Comparison of ENCODE assay signal across 20 mouse cellular contexts in the genomic region with DNA sequence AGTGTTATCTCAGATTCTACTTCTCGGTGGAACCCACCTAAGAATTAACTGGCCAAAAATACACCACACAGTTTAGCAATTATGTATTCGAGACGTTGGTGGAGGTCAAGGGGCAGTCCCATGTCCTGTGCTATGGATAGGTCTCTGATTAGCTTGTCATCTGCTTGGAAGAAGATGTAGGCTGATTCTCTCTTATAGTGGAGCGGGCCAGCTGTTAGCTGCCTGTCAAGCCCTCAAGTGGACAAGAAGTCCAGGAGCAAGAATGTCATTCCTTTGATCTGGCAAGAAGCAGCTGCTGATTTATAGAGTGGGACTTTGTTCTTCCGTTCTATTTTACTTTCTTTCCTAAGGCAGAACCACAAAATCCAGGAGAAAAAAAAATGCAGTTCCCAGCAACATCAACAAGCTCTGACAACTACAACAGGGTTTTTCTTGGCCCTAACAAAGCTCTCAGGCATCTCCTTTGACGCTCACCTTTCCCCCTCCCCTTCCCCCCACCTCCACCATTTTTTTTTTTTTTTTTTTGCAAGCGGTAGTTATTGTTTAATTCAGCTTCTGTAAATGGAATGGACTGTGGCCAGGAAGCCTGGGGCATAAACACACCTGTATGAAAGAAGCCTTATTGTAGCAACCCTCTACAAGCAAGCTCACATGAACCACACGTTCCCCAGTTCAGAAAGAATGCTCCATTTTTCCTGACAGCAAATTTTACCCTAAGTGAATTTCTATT.
DNase-seq lines count a peak whose midpoint lies in the region; ATAC-seq and TF ChIP-seq lines count a peak whose summit lies in the region.
"Had no signal": no experiment of that assay in that cellular context is flagged by ENCODE, and none has a peak within 500 bp of the region (broad histone marks: within the 10 kb centered on the region; RNA-seq: fewer than 3 reads in every experiment).

No protein-coding gene starts in this region.

- TF ChIP-seq POLR2A in small intestine, adult 2 months (IDR thresholded peaks at IDR 0.05; ENCODE audit: low read depth, low read length): no peak

- peaks cover 55% of the 10 kb centered on the region for H3K4me1 ChIP-seq in heart, embryonic 12.5 days (replicated peaks)
- 0 out of 2 replicates have a peak, but pooled peaks cover 9% of the 10 kb centered on the region for H3K4me1 ChIP-seq in kidney, postnatal 0 days (replicated peaks; ENCODE audit: insufficient read depth, low read length)
- 0 out of 2 replicates have a peak, but pooled peaks cover 4% of the 10 kb centered on the region for H3K4me1 ChIP-seq in midbrain, embryonic 15.5 days
- 0 out of 2 replicates have a peak, but pooled peaks cover 2% of the 10 kb centered on the region for H3K4me1 ChIP-seq in midbrain, embryonic 13.5 days (replicated peaks)
- H3K4me1 ChIP-seq in small intestine, adult 2 months (ENCODE audit: control insufficient read depth, insufficient read depth, insufficient read length, low read length): peaks cover 2% of the 10 kb centered on the region; the same call in 1 of the 2 replicates
- H3K4me1 ChIP-seq: hindbrain, embryonic 15.5 days had no signal

- H3K9me3 ChIP-seq in heart, embryonic 12.5 days (replicated peaks): no peaks in the 10 kb centered on the region
- no peaks in the 10 kb centered on the region for H3K9me3 ChIP-seq in kidney, postnatal 0 days (replicated peaks; ENCODE audit: low read length)
- H3K9me3 ChIP-seq in midbrain, embryonic 15.5 days: no peaks in the 10 kb centered on the region
- H3K9me3 ChIP-seq in midbrain, embryonic 13.5 days: no peaks in the 10 kb centered on the region
- H3K9me3 ChIP-seq: forebrain, embryonic 10.5 days; hindbrain, embryonic 15.5 days had no signal

- no peak for DNase-seq in heart, postnatal 36 days
- peak; percentile 75 for DNase-seq in kidney, postnatal 0 days (ENCODE audit: low spot score)
- no peak for DNase-seq in kidney, postnatal 10 days
- DNase-seq in right cerebral cortex, adult 2 months (ENCODE audit: low spot score in 2 of 2): no peak
- DNase-seq: adrenal gland, postnatal 14 days; cerebellum, adult 11-12 months; cerebellum, postnatal 25 days; gastrocnemius, postnatal 10 days; kidney, adult 9 months; lung, adult 2 months; right cerebral cortex, postnatal 4 days; thymus, postnatal 25 days had no signal

- H3K4me3 ChIP-seq in heart, embryonic 12.5 days: no peak overlapping the region
- no peak overlapping the region for H3K4me3 ChIP-seq in kidney, postnatal 0 days (replicated peaks; ENCODE audit: low read depth, low read length)
- H3K4me3 ChIP-seq in midbrain, embryonic 15.5 days: no peak overlapping the region
- no peak overlapping the region for H3K4me3 ChIP-seq in midbrain, embryonic 13.5 days (replicated peaks)
- peak overlapping the region; percentile 9; the same call in 1 of the 2 replicates for H3K4me3 ChIP-seq in small intestine, adult 2 months (ENCODE audit: low read depth, low read length)
- H3K4me3 ChIP-seq: forebrain, embryonic 10.5 days; hindbrain, embryonic 15.5 days had no signal

- no peak overlapping the region for H3K9ac ChIP-seq in heart, embryonic 12.5 days
- no peak overlapping the region for H3K9ac ChIP-seq in kidney, postnatal 0 days (ENCODE audit: low read depth, low read length)
- no peak overlapping the region for H3K9ac ChIP-seq in midbrain, embryonic 15.5 days
- H3K9ac ChIP-seq in midbrain, embryonic 13.5 days (replicated peaks): no peak overlapping the region
- H3K9ac ChIP-seq: hindbrain, embryonic 15.5 days had no signal

- H3K4me2 ChIP-seq in heart, embryonic 12.5 days: no peak overlapping the region
- H3K4me2 ChIP-seq in kidney, postnatal 0 days (ENCODE audit: low read length): peak overlapping the region; percentile 6; the same call in 1 of the 2 replicates
- H3K4me2 ChIP-seq in midbrain, embryonic 15.5 days: no peak overlapping the region
- H3K4me2 ChIP-seq in midbrain, embryonic 13.5 days (replicated peaks): no peak overlapping the region
- H3K4me2 ChIP-seq: hindbrain, embryonic 15.5 days had no signal

- intact Hi-C loops in heart, postnatal 36 days (cut with DNase I): no loop called here

- no peak for TF ChIP-seq CTCF in kidney, postnatal 0 days (IDR thresholded peaks at IDR 0.05; ENCODE audit: low read depth)
- TF ChIP-seq CTCF in small intestine, adult 2 months (IDR thresholded peaks at IDR 0.05; ENCODE audit: extremely low read depth, insufficient read length, insufficient replicate concordance, low read depth, low read length): no peak

- peak overlapping the region; percentile 54; the same call in 1 of the 2 replicates for H3K27ac ChIP-seq in heart, embryonic 12.5 days (ENCODE audit: poor library complexity, severe bottlenecking)
- no peak overlapping the region for H3K27ac ChIP-seq in kidney, postnatal 0 days
- H3K27ac ChIP-seq in midbrain, embryonic 15.5 days: no peak overlapping the region
- H3K27ac ChIP-seq in midbrain, embryonic 13.5 days: no peak overlapping the region
- no peak overlapping the region for H3K27ac ChIP-seq in small intestine, adult 2 months (ENCODE audit: insufficient read depth, low read depth, low read length)
- H3K27ac ChIP-seq: forebrain, embryonic 10.5 days; hindbrain, embryonic 15.5 days had no signal

- 29% methylated on average over 8 of the region's 8 CpGs for WGBS in heart, embryonic 12.5 days
- 26% methylated on average over 8 of the region's 8 CpGs for WGBS in kidney, postnatal 0 days
- 62% methylated on average over 8 of the region's 8 CpGs for WGBS in midbrain, embryonic 15.5 days
- 69% methylated on average over 8 of the region's 8 CpGs for WGBS in midbrain, embryonic 13.5 days
- 31% methylated on average over 8 of the region's 8 CpGs for WGBS in small intestine, adult 2 months

- no peaks in the 10 kb centered on the region for H3K27me3 ChIP-seq in heart, embryonic 12.5 days (replicated peaks)
- H3K27me3 ChIP-seq in kidney, postnatal 0 days (ENCODE audit: insufficient read depth, low read length): no peaks in the 10 kb centered on the region
- H3K27me3 ChIP-seq in midbrain, embryonic 15.5 days (replicated peaks): no peaks in the 10 kb centered on the region
- no peaks in the 10 kb centered on the region for H3K27me3 ChIP-seq in midbrain, embryonic 13.5 days
- no peaks in the 10 kb centered on the region for H3K27me3 ChIP-seq in small intestine, adult 2 months (ENCODE audit: control insufficient read depth, insufficient read depth, low read length)
- H3K27me3 ChIP-seq: hindbrain, embryonic 15.5 days; Patski had no signal

- H3K36me3 ChIP-seq in heart, embryonic 12.5 days: no peaks in the 10 kb centered on the region
- no peaks in the 10 kb centered on the region for H3K36me3 ChIP-seq in kidney, postnatal 0 days (ENCODE audit: insufficient read depth, low read length)
- no peaks in the 10 kb centered on the region for H3K36me3 ChIP-seq in midbrain, embryonic 15.5 days (replicated peaks)
- H3K36me3 ChIP-seq in midbrain, embryonic 13.5 days: no peaks in the 10 kb centered on the region
- no peaks in the 10 kb centered on the region for H3K36me3 ChIP-seq in small intestine, adult 2 months (ENCODE audit: control insufficient read depth, insufficient read depth, low read length)
- H3K36me3 ChIP-seq: forebrain, embryonic 10.5 days; hindbrain, embryonic 15.5 days had no signal

- ATAC-seq in heart, embryonic 12.5 days (ENCODE audit: insufficient number of reproducible peaks, low FRiP score): no peak
- no peak for ATAC-seq in kidney, postnatal 0 days (replicated peaks; ENCODE audit: low FRiP score, low read depth)
- ATAC-seq in midbrain, embryonic 15.5 days (replicated peaks): 0 out of 2 replicates have a peak, but pooled peaks have one; percentile 42
- ATAC-seq in midbrain, embryonic 13.5 days: no peak
- ATAC-seq: activated CD4-positive, CD25-positive, alpha-beta regulatory T cell, adult 4 months; Patski had no signal
